Mouse (Mus musculus) macrophage (primary cell): ENCODE data around the gene Nr1h2. TPM values are rescaled to one million over a fixed set of nuclear protein-coding genes. Genes with fewer than 3 reads are reported as not detected.

Source experiments
- H3K27ac ChIP-seq: fragments of 350-480 bp; formaldehyde crosslinking; 2 replicates; pipeline ENCODE4 v1.9.0; 2021
- H3K36me3 ChIP-seq: fragments of 350-480 bp; formaldehyde crosslinking; 2 replicates; pipeline ENCODE4 v1.9.0; 2021; ENCODE audit errors: inconsistent target
- H3K4me3 ChIP-seq: fragments of 350-480 bp; formaldehyde crosslinking; 2 replicates; pipeline ENCODE4 v1.9.0; 2021; ENCODE audit errors: inconsistent target
- H3K79me2 ChIP-seq: fragments of 350-480 bp; formaldehyde crosslinking; 2 replicates; pipeline ENCODE4 v1.9.0; 2021; ENCODE audit errors: inconsistent target
- WGBS: methylation state at CpG from one replicate; pipeline ENCODE4 v1.1.7; 2026; ENCODE audit warnings: inconsistent platforms; ENCODE audit not compliant: missing documents; 5-methylcytosine and 5-hydroxymethylcytosine counted together
- polyA plus RNA-seq: library from polyadenylated mRNA; stranded (reverse); fragments of 250-400 nt; gene quantifications from 3 replicates; pipeline ENCODE4 v1.2.4, GENCODE M21; 2018; ENCODE audit warnings: inconsistent platforms

Gene Nr1h2
- polyA plus RNA-seq, 1 experiment from 2014 or later: 55.3 TPM

GRCm38 (mm10) chr7:44572213-44572701 is 18.5 kb upstream of the Nr1h2 start, which contains the start of gene Napsa:
Gene Napsa, plus strand, starts transcription at chr7:44572380.
- no peaks in the 10 kb centered on the region for H3K36me3 ChIP-seq
- peak within 1 kb of the TSS; percentile 20 for H3K4me3 ChIP-seq
- H3K27ac ChIP-seq: 0 out of 2 replicates have a peak within 1 kb of the TSS, but pooled peaks have one; percentile 1
- H3K79me2 ChIP-seq: peaks cover 11% of the 10 kb centered on the region; the same call in 1 of the 2 replicates
- 5% methylated on average over 7 of the region's 7 CpGs for WGBS

DNA sequence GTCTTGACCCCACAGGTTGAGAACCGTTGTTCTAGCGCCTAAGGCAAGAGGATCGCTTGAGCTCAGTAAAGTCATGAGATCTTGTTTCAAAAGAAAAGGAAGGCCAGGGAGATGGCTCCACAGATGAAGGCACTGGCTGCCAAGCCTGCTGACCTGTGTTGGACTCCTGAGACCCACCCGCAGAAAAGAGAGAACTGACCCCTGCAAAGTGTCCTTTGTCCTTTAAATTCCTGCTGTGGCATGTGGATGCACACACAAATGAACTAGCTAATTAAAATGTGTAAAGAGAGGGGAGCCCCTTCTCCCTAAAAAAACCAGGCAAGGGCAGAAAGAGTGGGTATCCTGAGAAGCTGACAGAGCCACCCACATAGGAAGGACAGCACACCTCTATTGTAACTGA is 18.1 kb upstream of the Nr1h2 start:
- Histone ChIP-seq H3K4me3 (no peak overlapping the region), H3K36me3 (no peaks in the 10 kb centered on the region), H3K27ac (no peak overlapping the region), H3K79me2 (peaks cover 11% of the 10 kb centered on the region; the same call in 1 of the 2 replicates)
- 78% methylated on average over 4 of the region's 4 CpGs for WGBS

GRCm38 (mm10) chr7:44570989-44571388 is 17.2 kb upstream of the Nr1h2 start:
- H3K4me3 ChIP-seq: no peak overlapping the region
- H3K79me2 ChIP-seq: peaks cover 11% of the 10 kb centered on the region; the same call in 1 of the 2 replicates
- H3K36me3 ChIP-seq: no peaks in the 10 kb centered on the region
- WGBS: 74% methylated on average over 6 of the region's 6 CpGs
- H3K27ac ChIP-seq: no peak overlapping the region

DNA sequence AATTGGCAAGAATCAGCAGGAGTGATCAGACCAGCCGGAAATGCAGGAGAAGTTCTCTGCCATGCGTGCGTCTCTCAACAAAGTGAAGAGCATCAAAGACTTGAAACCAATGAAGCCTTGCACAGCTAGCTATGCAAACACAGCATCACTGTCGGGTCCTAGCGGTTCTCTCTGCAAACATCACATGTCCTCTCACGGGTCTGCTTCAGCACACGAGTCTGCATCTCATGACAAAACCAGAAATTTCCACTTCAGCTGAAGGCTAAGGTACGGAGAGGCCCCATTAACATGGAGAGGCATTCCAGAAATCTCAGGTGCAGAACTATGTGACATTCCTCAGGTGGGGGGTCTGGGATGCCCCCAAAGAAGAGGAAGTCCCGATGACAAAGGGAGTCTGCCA is 15.1 kb upstream of the Nr1h2 start:
- Histone ChIP-seq H3K79me2 (peaks cover 4% of the 10 kb centered on the region; the same call in 1 of the 2 replicates), H3K36me3 (no peaks in the 10 kb centered on the region), H3K4me3 (no peak overlapping the region), H3K27ac (no peak overlapping the region)
- 94% methylated on average over 9 of the region's 9 CpGs for WGBS

DNA sequence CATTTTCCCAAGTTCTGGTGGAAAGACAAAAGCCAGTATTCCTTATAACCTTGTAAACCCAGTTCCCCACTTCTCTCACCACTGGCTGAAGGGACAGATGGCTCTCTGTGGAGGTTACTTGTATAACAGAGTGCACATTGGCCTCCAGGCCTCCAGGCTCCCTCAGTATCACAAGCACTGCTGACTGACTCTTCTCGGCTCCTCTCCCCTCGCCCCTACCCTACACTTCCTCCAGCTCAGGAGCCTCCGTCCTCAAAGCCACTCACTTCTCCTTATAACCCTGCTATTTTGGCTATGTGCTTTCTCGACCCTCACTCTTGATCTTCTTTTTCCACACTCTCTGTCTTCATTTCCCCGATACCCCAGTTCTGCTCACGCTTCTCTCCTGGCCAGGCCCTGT is 11.7 kb upstream of the Nr1h2 start:
- H3K79me2 ChIP-seq: no peaks in the 10 kb centered on the region
- H3K27ac ChIP-seq: no peak overlapping the region
- 40% methylated on average over 6 of the region's 6 CpGs for WGBS
- H3K4me3 ChIP-seq: no peak overlapping the region
- H3K36me3 ChIP-seq: no peaks in the 10 kb centered on the region

DNA sequence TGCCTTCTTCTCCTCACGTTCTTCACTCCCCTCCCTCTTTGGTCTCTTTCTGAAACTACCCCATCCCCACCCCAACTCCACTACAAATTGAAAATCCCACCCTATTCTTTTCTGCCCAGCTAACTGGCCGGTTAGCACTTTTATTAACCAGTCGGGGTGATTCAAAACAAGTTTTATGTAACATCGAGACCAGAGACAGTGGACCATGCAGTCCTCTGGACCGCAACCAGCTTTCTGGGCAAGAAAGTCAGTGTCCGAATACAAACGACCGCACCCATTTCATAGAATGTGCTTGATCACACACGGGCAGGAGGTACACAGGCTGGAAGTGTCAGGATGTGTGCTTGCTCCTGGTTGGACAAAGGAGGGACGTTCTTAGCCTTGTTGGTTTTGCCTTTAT is 10.7 kb upstream of the Nr1h2 start:
- H3K79me2 ChIP-seq: no peaks in the 10 kb centered on the region
- WGBS: 98% methylated on average over 10 of the region's 10 CpGs
- no peak overlapping the region for H3K27ac ChIP-seq
- H3K36me3 ChIP-seq: no peaks in the 10 kb centered on the region
- no peak overlapping the region for H3K4me3 ChIP-seq

DNA sequence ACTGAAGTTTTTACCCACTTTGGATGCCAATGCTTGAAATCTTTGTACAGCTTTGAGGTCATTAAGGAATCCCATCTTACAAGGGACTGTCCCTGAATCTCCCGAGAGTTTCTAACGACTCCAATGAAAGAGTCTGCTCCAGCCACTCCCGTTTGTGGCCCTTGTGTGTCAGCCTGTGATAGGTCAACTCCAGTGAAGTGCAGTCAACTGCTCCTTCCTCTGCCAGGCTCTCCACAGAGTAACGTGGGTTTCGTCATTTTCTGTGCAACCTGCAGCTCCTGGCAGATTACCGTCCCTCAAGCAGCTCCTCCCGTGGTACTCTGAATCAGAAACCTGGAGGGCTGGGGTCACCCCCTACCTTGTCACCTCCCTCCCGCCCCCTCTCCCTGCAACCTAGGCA is 9.5 kb upstream of the Nr1h2 start:
- no peak overlapping the region for H3K27ac ChIP-seq
- no peak overlapping the region for H3K4me3 ChIP-seq
- H3K36me3 ChIP-seq: no peaks in the 10 kb centered on the region
- 51% methylated on average over 8 of the region's 8 CpGs for WGBS
- no peaks in the 10 kb centered on the region for H3K79me2 ChIP-seq

- no peak overlapping the region for H3K4me3 ChIP-seq
- H3K27ac ChIP-seq: no peak overlapping the region
- H3K36me3 ChIP-seq: no peaks in the 10 kb centered on the region
- H3K79me2 ChIP-seq: no peaks in the 10 kb centered on the region
- 58% methylated on average over 18 of the region's 18 CpGs for WGBS
These were observed 7.0 kb upstream of the Nr1h2 start for GRCm38 (mm10) chr7:44560435-44561400.

- WGBS: 91% methylated on average over 2 of the region's 2 CpGs
- Histone ChIP-seq H3K79me2 (peaks cover 7% of the 10 kb centered on the region), H3K4me3 (no peak overlapping the region)
These were observed 3.9 kb upstream of the Nr1h2 start for GRCm38 (mm10) chr7:44557629-44558028.

DNA sequence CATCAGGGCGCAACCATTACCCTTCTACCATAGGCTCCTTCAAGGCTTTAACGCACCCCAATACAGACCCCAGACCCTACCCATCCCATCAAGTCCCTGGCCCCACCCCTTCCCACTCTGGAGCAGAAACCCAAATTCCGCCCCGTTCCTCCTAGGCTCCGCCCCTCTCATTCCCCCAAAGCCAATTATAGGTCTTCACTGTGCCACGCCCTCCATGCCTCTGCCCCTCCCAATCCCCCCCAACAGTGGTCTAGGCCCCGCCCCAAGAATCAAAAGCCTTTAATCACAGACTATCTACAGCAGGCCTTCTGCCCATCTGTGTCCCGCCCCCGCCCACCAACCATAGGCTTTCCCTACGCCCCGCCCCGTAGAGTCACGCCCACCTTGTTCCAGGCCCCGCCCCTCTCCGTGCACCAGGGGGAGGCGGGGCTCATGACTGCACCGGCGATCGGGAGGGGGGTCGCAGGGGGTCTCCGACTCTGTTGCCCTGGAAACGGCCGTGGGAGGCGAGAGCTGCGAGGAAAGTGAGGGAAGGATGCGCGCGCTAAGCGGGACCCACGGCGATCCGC is 471 bp downstream of the Nr1h2 start:
- Histone ChIP-seq H3K4me3 (peak overlapping the region; percentile 76), H3K79me2 (peaks cover 16% of the 10 kb centered on the region), H3K27ac (peak overlapping the region; percentile 81), H3K36me3 (peaks cover 22% of the 10 kb centered on the region)
- WGBS: 1% methylated on average over 31 of the region's 32 CpGs

More at GRCm38 (mm10) chr7:44557629-44558028, 3.9 kb upstream of the Nr1h2 start:
- H3K36me3 ChIP-seq: no peaks in the 10 kb centered on the region; the same call in 1 of the 2 replicates
- no peak overlapping the region for H3K27ac ChIP-seq

GRCm38 (mm10) chr7:44552141-44552908 is 1.4 kb downstream of the Nr1h2 start:
- 95% methylated on average over 30 of the region's 31 CpGs for WGBS
- H3K36me3 ChIP-seq: peaks cover 22% of the 10 kb centered on the region
- no peak overlapping the region for H3K27ac ChIP-seq
- H3K79me2 ChIP-seq: peaks cover 25% of the 10 kb centered on the region
- H3K4me3 ChIP-seq: peak overlapping the region; percentile 76; the same call in 1 of the 2 replicates

GRCm38 (mm10) chr7:44551731-44552130 is 2.0 kb downstream of the Nr1h2 start:
- peaks cover 22% of the 10 kb centered on the region for H3K36me3 ChIP-seq
- WGBS: 95% methylated on average over 15 of the region's 22 CpGs
- H3K4me3 ChIP-seq: no peak overlapping the region
- H3K79me2 ChIP-seq: peaks cover 31% of the 10 kb centered on the region
- H3K27ac ChIP-seq: no peak overlapping the region

GRCm38 (mm10) chr7:44551301-44551700 is 2.5 kb downstream of the Nr1h2 start:
- Histone ChIP-seq H3K27ac (no peak overlapping the region), H3K36me3 (peaks cover 22% of the 10 kb centered on the region), H3K79me2 (peaks cover 35% of the 10 kb centered on the region), H3K4me3 (no peak overlapping the region)
- WGBS: 96% methylated on average over 21 of the region's 21 CpGs

GRCm38 (mm10) chr7:44550409-44550678 is 3.4 kb downstream of the Nr1h2 start:
- 91% methylated on average over 12 of the region's 12 CpGs for WGBS
- H3K4me3 ChIP-seq: no peak overlapping the region
- no peak overlapping the region for H3K27ac ChIP-seq
- H3K36me3 ChIP-seq: peaks cover 22% of the 10 kb centered on the region
- peaks cover 43% of the 10 kb centered on the region for H3K79me2 ChIP-seq
